Mouse (Mus musculus) liver, postnatal 0 days (tissue): ENCODE data around the gene Il27.

Experiments
- CTCF ChIP-seq: sonication (generic); IDR thresholded peaks from 2 replicates; pipeline ENCODE4 v1.5.1; 2016; ENCODE audit warnings: antibody characterized with exemption, low read depth
- EP300 ChIP-seq: IDR thresholded peaks from 2 replicates; pipeline ENCODE4 v1.6.1; 2016; ENCODE audit warnings: antibody characterized with exemption, low read depth, mild to moderate bottlenecking

GRCm38 (mm10) chr7:126621452-126622359, 27.0 kb upstream of the Il27 start:
- no peak for TF ChIP-seq CTCF
- TF ChIP-seq EP300 = 0 out of 2 replicates have a peak, but pooled peaks have one; percentile 15
